Mouse (Mus musculus) C2C12 (cell line): ENCODE results near the gene Atp10b. TPM values are rescaled to one million over a fixed set of nuclear protein-coding genes. Genes with fewer than 3 reads are reported as not detected.

Source experiments
- H3K27me3 ChIP-seq: one replicate; pipeline ENCODE4 v1.6.1; 2011; ENCODE audit not compliant: control insufficient read depth, insufficient read depth, insufficient read length
- H3K36me3 ChIP-seq: one replicate; pipeline ENCODE4 v1.6.1; 2011; ENCODE audit not compliant: control insufficient read depth, insufficient read depth
- H3K4me3 ChIP-seq: one replicate; pipeline ENCODE4 v1.5.1; 2011; ENCODE audit warnings: mild to moderate bottlenecking, control low read depth; ENCODE audit not compliant: poor library complexity, insufficient read depth, severe bottlenecking
- H3K79me2 ChIP-seq: one replicate; pipeline ENCODE4 v1.6.1; 2011; ENCODE audit not compliant: control insufficient read depth, insufficient read depth
- H3K79me3 ChIP-seq: one replicate; pipeline ENCODE4 v1.6.1; 2011; ENCODE audit warnings: low read depth, control low read depth
- H3ac ChIP-seq: one replicate; pipeline ENCODE3; 2011; ENCODE audit warnings: low read depth; ENCODE audit not compliant: control insufficient read depth, insufficient read length
- CEBPB ChIP-seq: IDR thresholded peaks from one replicate; pipeline ENCODE4 v1.6.1; 2011; ENCODE audit warnings: low read depth, mild to moderate bottlenecking, control low read depth, moderate library complexity
- CTCF ChIP-seq: IDR thresholded peaks from one replicate; pipeline ENCODE4 v1.5.1; 2011; ENCODE audit not compliant: control insufficient read depth, insufficient read depth, insufficient read length
- FOSL1 ChIP-seq: IDR thresholded peaks from one replicate; pipeline ENCODE4 v1.8.0; 2011; ENCODE audit warnings: mild to moderate bottlenecking, low read length; ENCODE audit not compliant: poor library complexity, insufficient read depth, severe bottlenecking
- MAX ChIP-seq: IDR thresholded peaks from one replicate; pipeline ENCODE4 v1.6.1; 2011; ENCODE audit warnings: mild to moderate bottlenecking, control low read depth
- MYOD1 ChIP-seq: IDR thresholded peaks from one replicate; pipeline ENCODE4 v1.6.1; 2011; ENCODE audit warnings: low read depth; ENCODE audit not compliant: control insufficient read depth, insufficient read length
- MYOG ChIP-seq: IDR thresholded peaks from one replicate; pipeline ENCODE4 v1.6.1; 2011; ENCODE audit not compliant: control insufficient read depth, insufficient read length; ENCODE audit errors: extremely low read depth
- USF1 ChIP-seq: IDR thresholded peaks from one replicate; pipeline ENCODE4 v1.6.1; 2011; ENCODE audit warnings: low read depth, mild to moderate bottlenecking, control low read depth, moderate library complexity
- polyA plus RNA-seq: library from polyadenylated mRNA; unstranded; fragments of >200 nt; fragmentation: generic; extraction: Trizol; gene quantifications from one replicate; pipeline ENCODE4 v1.2.1, GENCODE M21; 2012; ENCODE audit warnings: missing spikeins

The Atp10b gene
- polyA plus RNA-seq, 1 experiment: under 0.01 TPM

DNA sequence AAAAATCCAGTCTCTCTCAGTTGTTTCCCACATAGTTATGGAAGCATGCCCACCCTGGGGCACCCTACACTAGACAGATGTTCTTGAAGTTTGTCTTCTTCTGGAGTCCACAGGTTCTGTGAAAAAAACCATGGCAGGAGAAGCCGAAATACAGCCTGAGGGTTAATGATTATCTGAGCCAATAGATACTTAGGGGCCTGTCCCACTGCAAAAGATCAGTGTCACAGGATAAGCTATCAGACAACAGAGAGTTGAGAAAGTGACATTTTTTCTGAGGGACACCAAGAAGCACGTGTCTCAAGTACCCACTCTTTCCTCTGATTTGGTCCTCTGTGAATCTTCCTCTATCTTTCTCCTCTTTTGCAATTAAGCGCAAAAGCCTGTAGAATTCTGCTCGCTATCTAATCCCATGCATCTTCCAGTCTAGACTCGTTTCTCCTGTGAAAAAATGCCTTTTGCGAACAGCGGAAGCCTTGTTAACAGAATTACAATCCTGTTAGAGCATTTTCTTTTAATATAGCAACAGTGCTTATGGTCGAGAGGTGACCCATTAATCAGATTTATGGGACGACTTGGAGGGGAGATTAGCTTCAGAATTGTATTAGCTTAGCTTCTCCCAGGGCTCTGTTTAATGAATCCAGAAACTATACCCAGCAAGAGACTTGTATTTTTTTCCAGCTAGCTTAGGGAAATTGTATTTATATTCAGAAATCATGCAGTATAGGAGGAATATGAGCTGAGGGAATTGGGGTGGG, 10.7 kb downstream of the Atp10b start:
- Histone ChIP-seq H3K27me3 (no peaks in the 10 kb centered on the region), H3K4me3 (no peak overlapping the region), H3K36me3 (no peaks in the 10 kb centered on the region), H3ac (no peak overlapping the region), H3K79me2 (no peaks in the 10 kb centered on the region), H3K79me3 (no peaks in the 10 kb centered on the region)
- TF ChIP-seq FOSL1: no peak
- TF ChIP-seq CEBPB: no peak
- no peak for TF ChIP-seq MYOG
- no peak for TF ChIP-seq CTCF
- no peak for TF ChIP-seq USF1

DNA sequence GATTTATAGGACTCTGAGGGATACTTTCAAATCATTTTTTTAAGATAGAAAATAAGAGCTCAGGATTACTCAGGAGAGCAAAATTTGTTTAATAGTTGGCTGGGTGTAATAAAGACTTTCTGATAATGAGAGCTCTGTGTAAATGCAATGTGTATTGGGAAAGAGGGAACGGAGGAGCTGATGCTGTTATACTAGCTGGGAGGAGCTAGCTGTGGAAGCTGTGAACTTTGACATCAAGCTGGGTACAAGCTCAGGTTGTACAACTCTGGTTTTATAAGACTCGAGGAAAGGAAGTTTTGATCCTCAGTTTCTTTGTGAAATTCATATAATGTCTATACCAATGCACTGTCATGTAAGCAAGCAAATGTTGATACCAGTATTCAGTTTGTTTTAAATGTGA, 20.9 kb downstream of the Atp10b start:
- no peaks in the 10 kb centered on the region for H3K79me3 ChIP-seq
- no peak overlapping the region for H3ac ChIP-seq
- H3K4me3 ChIP-seq: no peak overlapping the region
- TF ChIP-seq FOSL1: no peak
- no peak for TF ChIP-seq MAX
- no peak for TF ChIP-seq MYOD1
- TF ChIP-seq CTCF: no peak
- TF ChIP-seq USF1: no peak
- TF ChIP-seq CEBPB: no peak
- no peaks in the 10 kb centered on the region for H3K27me3 ChIP-seq
- no peaks in the 10 kb centered on the region for H3K79me2 ChIP-seq
- no peaks in the 10 kb centered on the region for H3K36me3 ChIP-seq

DNA sequence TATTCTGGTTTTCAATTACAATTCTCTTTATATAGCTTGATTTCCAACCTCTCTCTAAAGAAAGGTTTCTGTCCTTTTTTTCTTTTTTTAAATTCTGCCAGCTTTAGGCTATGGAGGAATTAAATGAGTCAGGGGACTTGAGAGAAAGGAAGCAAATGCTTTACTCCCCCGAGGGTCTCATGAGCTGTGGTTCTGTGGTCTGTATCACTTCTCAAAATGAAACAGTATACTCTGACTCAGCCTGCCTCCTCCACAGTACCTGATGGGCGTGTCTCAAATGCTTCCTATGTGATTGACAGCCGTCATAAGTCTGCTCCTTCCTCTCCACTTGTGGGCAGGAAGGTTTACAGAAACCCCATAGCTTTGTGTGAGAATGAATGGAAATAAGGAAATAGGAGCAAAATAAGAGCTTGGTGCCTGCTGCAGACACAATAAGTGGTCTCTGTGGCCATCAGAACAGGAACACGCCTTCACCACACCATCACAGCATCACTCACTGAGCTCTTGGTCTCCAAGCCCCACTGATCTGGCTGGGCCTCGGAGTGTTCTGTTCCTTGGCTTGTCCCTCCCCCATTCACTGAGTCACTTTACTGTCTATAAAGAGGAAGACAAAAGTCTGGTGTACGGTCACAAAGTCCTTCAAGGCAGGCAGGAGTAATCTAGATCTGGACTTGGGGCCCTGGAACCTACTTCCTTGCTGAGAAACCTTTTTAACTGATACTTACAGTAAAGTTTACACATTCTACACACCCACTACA, 24.9 kb downstream of the Atp10b start:
- Histone ChIP-seq H3K36me3 (no peaks in the 10 kb centered on the region), H3ac (no peak overlapping the region), H3K4me3 (no peak overlapping the region), H3K79me3 (no peaks in the 10 kb centered on the region), H3K27me3 (no peaks in the 10 kb centered on the region), H3K79me2 (no peaks in the 10 kb centered on the region)
- no peak for TF ChIP-seq CEBPB
- no peak for TF ChIP-seq MYOG
- TF ChIP-seq FOSL1: no peak
- TF ChIP-seq CTCF: no peak
- TF ChIP-seq USF1: no peak
- no peak for TF ChIP-seq MAX
- TF ChIP-seq MYOD1: no peak

DNA sequence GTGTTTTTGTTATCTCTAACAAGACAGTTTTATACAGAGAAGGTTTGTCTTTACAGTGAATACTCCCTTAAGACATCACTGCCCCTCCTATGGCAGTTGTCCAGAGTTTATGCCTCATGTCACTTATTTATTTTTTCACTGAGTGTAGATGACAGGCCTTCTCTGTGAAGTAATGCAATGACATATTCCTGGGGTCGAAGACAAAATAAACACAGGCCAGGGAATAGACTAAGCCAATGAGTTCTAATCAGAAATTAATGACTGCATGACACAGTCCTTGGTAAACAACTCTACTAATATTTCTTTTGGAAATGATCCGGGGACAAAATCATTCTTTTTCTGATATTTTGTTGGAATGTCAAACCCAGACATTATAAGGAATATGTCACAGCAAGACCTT, 32.7 kb downstream of the Atp10b start:
- no peaks in the 10 kb centered on the region for H3K27me3 ChIP-seq
- no peak overlapping the region for H3ac ChIP-seq
- no peaks in the 10 kb centered on the region for H3K79me2 ChIP-seq
- H3K79me3 ChIP-seq: no peaks in the 10 kb centered on the region
- H3K4me3 ChIP-seq: no peak overlapping the region
- no peaks in the 10 kb centered on the region for H3K36me3 ChIP-seq
- no peak for TF ChIP-seq MYOD1
- TF ChIP-seq USF1: no peak
- TF ChIP-seq CEBPB: no peak
- TF ChIP-seq MAX: no peak
- no peak for TF ChIP-seq CTCF
- no peak for TF ChIP-seq MYOG
- TF ChIP-seq FOSL1: no peak

- Histone ChIP-seq H3K79me3 (no peaks in the 10 kb centered on the region), H3ac (no peak overlapping the region)
- TF ChIP-seq USF1: no peak
- no peak for TF ChIP-seq CTCF
- TF ChIP-seq MAX: no peak
- TF ChIP-seq FOSL1: peak; percentile 88
- TF ChIP-seq MYOG: no peak
- peak; percentile 88 for TF ChIP-seq MYOD1
Observed at GRCm38 (mm10) chr11:43182816-43183215, 33.1 kb downstream of the Atp10b start.

DNA sequence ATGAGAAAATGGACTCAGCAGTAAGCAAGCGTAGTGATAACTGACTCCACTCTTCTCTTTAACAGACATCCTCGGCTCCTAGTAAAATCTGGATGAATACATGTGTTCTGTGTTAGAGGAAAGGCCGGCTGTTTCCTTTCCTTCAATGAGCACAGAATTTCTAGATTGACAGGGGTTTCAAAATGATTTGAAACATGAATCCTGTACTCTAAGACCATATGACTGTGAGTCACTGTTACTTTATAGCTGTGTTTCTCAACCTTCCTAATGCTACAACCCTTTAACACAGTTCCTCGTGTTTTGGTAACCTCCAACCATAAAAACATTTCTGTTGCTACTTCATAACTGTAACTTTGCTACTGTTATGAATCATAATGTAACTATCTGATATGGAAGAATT, 33.8 kb downstream of the Atp10b start:
- H3K27me3 ChIP-seq: no peaks in the 10 kb centered on the region
- H3K79me2 ChIP-seq: no peaks in the 10 kb centered on the region
- H3K79me3 ChIP-seq: no peaks in the 10 kb centered on the region
- no peak overlapping the region for H3K4me3 ChIP-seq
- no peak overlapping the region for H3ac ChIP-seq
- TF ChIP-seq USF1 (peak; percentile 73), MYOD1 (no peak), MYOG (no peak), CTCF (no peak), FOSL1 (peak; percentile 33), MAX (peak; percentile 26), CEBPB (peak; percentile 94)
- no peaks in the 10 kb centered on the region for H3K36me3 ChIP-seq

More at GRCm38 (mm10) chr11:43182816-43183215, 33.1 kb downstream of the Atp10b start:
- H3K36me3 ChIP-seq: no peaks in the 10 kb centered on the region
- no peaks in the 10 kb centered on the region for H3K79me2 ChIP-seq
- H3K4me3 ChIP-seq: no peak overlapping the region
- no peaks in the 10 kb centered on the region for H3K27me3 ChIP-seq
